Mouse (Mus musculus) neural tube, embryonic 13.5 days (tissue): ENCODE data around the gene Fign. TPM values are rescaled to one million over a fixed set of nuclear protein-coding genes. Genes with fewer than 3 reads are reported as not detected.

Experiments used
- ATAC-seq: fragments of 200-750 bp; cut with Nextera tagmentation; 2 replicates; pipeline ENCODE4 v1.8.0; 2017; ENCODE audit warnings: low read depth, mild to moderate bottlenecking, moderate TSS enrichment, moderate library complexity
- H3K27ac ChIP-seq: fragments of 300-500 bp; sonication (generic); replicated peaks from 2 replicates; pipeline ENCODE4 v1.5.1; 2015; ENCODE audit warnings: moderate library complexity, mild to moderate bottlenecking, inconsistent platforms
- H3K27me3 ChIP-seq: fragments of 300-500 bp; sonication (generic); 2 replicates; pipeline ENCODE4 v1.6.1; 2015; ENCODE audit warnings: mild to moderate bottlenecking, inconsistent platforms
- H3K36me3 ChIP-seq: fragments of 300-500 bp; sonication (generic); 2 replicates; pipeline ENCODE4 v1.6.1; 2015; ENCODE audit warnings: mild to moderate bottlenecking, inconsistent platforms
- H3K4me1 ChIP-seq: fragments of 300-500 bp; sonication (generic); replicated peaks from 2 replicates; pipeline ENCODE4 v1.6.1; 2015; ENCODE audit warnings: inconsistent platforms
- H3K4me2 ChIP-seq: fragments of 300-500 bp; sonication (generic); 2 replicates; pipeline ENCODE4 v1.6.1; 2015; ENCODE audit warnings: inconsistent platforms, mild to moderate bottlenecking, moderate library complexity
- H3K4me3 ChIP-seq: fragments of 300-500 bp; sonication (generic); 2 replicates; pipeline ENCODE4 v1.5.1; 2015; ENCODE audit warnings: mild to moderate bottlenecking, inconsistent platforms
- H3K9ac ChIP-seq: fragments of 300-500 bp; sonication (generic); 2 replicates; pipeline ENCODE4 v1.6.1; 2015; ENCODE audit warnings: moderate library complexity, mild to moderate bottlenecking, inconsistent platforms
- H3K9me3 ChIP-seq: fragments of 300-500 bp; sonication (generic); 2 replicates; pipeline ENCODE4 v1.6.1; 2016; ENCODE audit warnings: inconsistent platforms
- WGBS: fragments of 180-500 bp; shearing (Covaris S2); methylation state at CpG from one replicate; pipeline ENCODE4 v1.1.7; 2015; 5-methylcytosine and 5-hydroxymethylcytosine counted together
- polyA plus RNA-seq: library from polyadenylated mRNA; unstranded; fragments of >200 nt; fragmentation: Nextera tagmentation; extraction: Ambion mirVana; gene quantifications from 2 replicates; pipeline ENCODE4 v1.2.1, GENCODE M21; 2015

The Fign gene
- polyA plus RNA-seq, 1 experiment from 2014 or later: 16.5 TPM

- H3K36me3 ChIP-seq: no peaks in the 10 kb centered on the region
- 68% methylated on average over 5 of the region's 5 CpGs for WGBS
- H3K9me3 ChIP-seq: no peaks in the 10 kb centered on the region
- no peak overlapping the region for H3K27ac ChIP-seq
- H3K4me2 ChIP-seq: no peak overlapping the region
- no peak overlapping the region for H3K4me3 ChIP-seq
- no peaks in the 10 kb centered on the region for H3K27me3 ChIP-seq
- H3K9ac ChIP-seq: no peak overlapping the region
- no peak for ATAC-seq
- H3K4me1 ChIP-seq: peaks cover 44% of the 10 kb centered on the region
Measured at GRCm38 (mm10) chr2:64083853-64084427, 13.9 kb downstream of the Fign start.

- Histone ChIP-seq H3K9me3 (no peaks in the 10 kb centered on the region), H3K4me3 (no peak overlapping the region), H3K36me3 (no peaks in the 10 kb centered on the region), H3K27me3 (no peaks in the 10 kb centered on the region), H3K9ac (0 out of 2 replicates have a peak overlapping the region, but pooled peaks have one; percentile 26), H3K27ac (peak overlapping the region; percentile 61), H3K4me2 (peak overlapping the region; percentile 27), H3K4me1 (peaks cover 76% of the 10 kb centered on the region)
- 0 out of 2 replicates have a peak, but pooled peaks have one; percentile 38 for ATAC-seq
- 14% methylated on average over 4 of the region's 4 CpGs for WGBS
Measured at GRCm38 (mm10) chr2:64079765-64080164, 18.1 kb downstream of the Fign start.

- WGBS: 72% methylated on average over 3 of the region's 3 CpGs
- Histone ChIP-seq H3K9me3 (no peaks in the 10 kb centered on the region), H3K27ac (0 out of 2 replicates have a peak overlapping the region, but pooled peaks have one; percentile 61), H3K9ac (0 out of 2 replicates have a peak overlapping the region, but pooled peaks have one; percentile 3), H3K36me3 (no peaks in the 10 kb centered on the region), H3K27me3 (no peaks in the 10 kb centered on the region), H3K4me2 (no peak overlapping the region), H3K4me1 (peaks cover 88% of the 10 kb centered on the region), H3K4me3 (no peak overlapping the region)
- ATAC-seq: no peak
Measured at GRCm38 (mm10) chr2:64078551-64078950, 19.3 kb downstream of the Fign start.

- Histone ChIP-seq H3K27ac (no peak overlapping the region), H3K4me2 (no peak overlapping the region), H3K4me3 (no peak overlapping the region), H3K4me1 (peaks cover 90% of the 10 kb centered on the region), H3K36me3 (no peaks in the 10 kb centered on the region), H3K9me3 (no peaks in the 10 kb centered on the region), H3K9ac (no peak overlapping the region), H3K27me3 (no peaks in the 10 kb centered on the region)
- ATAC-seq: no peak
- WGBS: 68% methylated on average over 2 of the region's 2 CpGs
Measured at GRCm38 (mm10) chr2:64077846-64078245, 20.0 kb downstream of the Fign start.

- 40% methylated on average over 6 of the region's 6 CpGs for WGBS
- H3K4me3 ChIP-seq: no peak overlapping the region; the same call in 1 of the 2 replicates
Measured at GRCm38 (mm10) chr2:64075873-64076272, 22.0 kb downstream of the Fign start.

GRCm38 (mm10) chr2:64074602-64075389, 23.0 kb downstream of the Fign start:
- no peaks in the 10 kb centered on the region for H3K27me3 ChIP-seq
- H3K4me3 ChIP-seq: peak overlapping the region; percentile 21
- H3K27ac ChIP-seq: peak overlapping the region; percentile 50; the same call in 1 of the 2 replicates
- 15% methylated on average over 17 of the region's 17 CpGs for WGBS
- peak; percentile 41; the same call in 1 of the 2 replicates for ATAC-seq
- H3K9ac ChIP-seq: peak overlapping the region; percentile 50; the same call in 1 of the 2 replicates
- H3K36me3 ChIP-seq: no peaks in the 10 kb centered on the region
- H3K4me2 ChIP-seq: peak overlapping the region; percentile 55
- H3K4me1 ChIP-seq: peaks cover 80% of the 10 kb centered on the region
- H3K9me3 ChIP-seq: no peaks in the 10 kb centered on the region

More at GRCm38 (mm10) chr2:64075873-64076272, 22.0 kb downstream of the Fign start:
- Histone ChIP-seq H3K36me3 (no peaks in the 10 kb centered on the region), H3K9ac (0 out of 2 replicates have a peak overlapping the region, but pooled peaks have one; percentile 6), H3K4me2 (peak overlapping the region; percentile 55), H3K4me1 (peaks cover 91% of the 10 kb centered on the region), H3K27me3 (no peaks in the 10 kb centered on the region), H3K9me3 (no peaks in the 10 kb centered on the region), H3K27ac (0 out of 2 replicates have a peak overlapping the region, but pooled peaks have one; percentile 6)
- no peak for ATAC-seq

- Histone ChIP-seq H3K4me3 (no peak overlapping the region), H3K4me2 (no peak overlapping the region), H3K9ac (no peak overlapping the region), H3K27me3 (no peaks in the 10 kb centered on the region), H3K9me3 (no peaks in the 10 kb centered on the region), H3K27ac (no peak overlapping the region), H3K4me1 (peaks cover 60% of the 10 kb centered on the region), H3K36me3 (no peaks in the 10 kb centered on the region)
- no peak for ATAC-seq
- WGBS: 15% methylated on average over 4 of the region's 4 CpGs
Measured at GRCm38 (mm10) chr2:64072158-64072557, 25.7 kb downstream of the Fign start.

- no peak overlapping the region for H3K27ac ChIP-seq
- H3K9me3 ChIP-seq: no peaks in the 10 kb centered on the region
- no peak for ATAC-seq
- no peaks in the 10 kb centered on the region for H3K27me3 ChIP-seq
- no peak overlapping the region for H3K4me3 ChIP-seq
- no peak overlapping the region for H3K4me2 ChIP-seq
- no peak overlapping the region for H3K9ac ChIP-seq
- peaks cover 43% of the 10 kb centered on the region for H3K4me1 ChIP-seq
- H3K36me3 ChIP-seq: no peaks in the 10 kb centered on the region
- 83% methylated on average over 10 of the region's 10 CpGs for WGBS
Measured at GRCm38 (mm10) chr2:64069950-64070695, 27.7 kb downstream of the Fign start.

- Histone ChIP-seq H3K4me1 (peaks cover 7% of the 10 kb centered on the region), H3K9me3 (no peaks in the 10 kb centered on the region), H3K27me3 (no peaks in the 10 kb centered on the region), H3K4me3 (no peak overlapping the region), H3K27ac (no peak overlapping the region), H3K4me2 (no peak overlapping the region), H3K9ac (no peak overlapping the region), H3K36me3 (no peaks in the 10 kb centered on the region)
- 56% methylated on average over 4 of the region's 4 CpGs for WGBS
- no peak for ATAC-seq
Measured at GRCm38 (mm10) chr2:64065511-64065910, 32.3 kb downstream of the Fign start.

GRCm38 (mm10) chr2:64059477-64059876, 38.4 kb downstream of the Fign start:
- no peak for ATAC-seq
- Histone ChIP-seq H3K9ac (no peak overlapping the region), H3K27me3 (no peaks in the 10 kb centered on the region), H3K36me3 (no peaks in the 10 kb centered on the region), H3K4me2 (no peak overlapping the region), H3K9me3 (no peaks in the 10 kb centered on the region), H3K4me3 (no peak overlapping the region), H3K27ac (no peak overlapping the region), H3K4me1 (peaks cover 4% of the 10 kb centered on the region; the same call in 1 of the 2 replicates)
- 86% methylated on average over 5 of the region's 5 CpGs for whole genome bisulfite sequencing

- Histone ChIP-seq H3K4me3 (no peak overlapping the region), H3K4me2 (no peak overlapping the region), H3K36me3 (no peaks in the 10 kb centered on the region), H3K9ac (no peak overlapping the region), H3K4me1 (peaks cover 13% of the 10 kb centered on the region; the same call in 1 of the 2 replicates), H3K27ac (no peak overlapping the region), H3K9me3 (no peaks in the 10 kb centered on the region), H3K27me3 (no peaks in the 10 kb centered on the region)
- ATAC-seq: 0 out of 2 replicates have a peak, but pooled peaks have one; percentile 53
- WGBS: 68% methylated on average over 2 of the region's 2 CpGs
Measured at GRCm38 (mm10) chr2:64048142-64048541, 49.7 kb downstream of the Fign start.
